Mouse (Mus musculus) heart, embryonic 14.5 days (tissue): Measurements from ENCODE around the gene H2-DMb2. TPM values are rescaled to one million over a fixed set of nuclear protein-coding genes. Genes with fewer than 3 reads are reported as not detected.
A peak's percentile ranks its signal among the peaks of the same experiment; 100 is the strongest.

Experiments used
- ATAC-seq: fragments of 200-750 bp; cut with Nextera tagmentation; 2 replicates; pipeline ENCODE4 v1.8.0; 2017; ENCODE audit warnings: low read depth, moderate TSS enrichment; ENCODE audit not compliant: insufficient number of reproducible peaks, insufficient read depth, low FRiP score
- H3K27ac ChIP-seq, 2 experiments: fragments of 200-500 bp in 1 of 2; fragments of 300-500 bp in 1 of 2; sonication (generic) in 1 of 2; replicated peaks in 1 of 2; 2 replicates each; pipeline ENCODE4 v1.5.1; 2012 to 2014; ENCODE audit warnings: low read depth in 2 of 2, low read length in 2 of 2, control low read depth in 1 of 2, mild to moderate bottlenecking in 1 of 2, mixed read lengths in 1 of 2; ENCODE audit not compliant: control insufficient read depth in 1 of 2, insufficient read depth in 1 of 2
- H3K27me3 ChIP-seq: fragments of 300-500 bp; sonication (generic); 2 replicates; pipeline ENCODE4 v1.6.1; 2014; ENCODE audit warnings: mild to moderate bottlenecking, low read length, control low read depth; ENCODE audit not compliant: control insufficient read depth, insufficient read depth
- H3K36me3 ChIP-seq: fragments of 300-500 bp; sonication (generic); 2 replicates; pipeline ENCODE4 v1.6.1; 2014; ENCODE audit warnings: mild to moderate bottlenecking, control low read depth, low read length, mixed read lengths; ENCODE audit not compliant: control insufficient read depth, insufficient read depth
- H3K4me1 ChIP-seq, 2 experiments: fragments of 200-500 bp in 1 of 2; fragments of 300-500 bp in 1 of 2; sonication (generic) in 1 of 2; 2 replicates each; pipeline ENCODE4 v1.6.1; 2012 to 2014; ENCODE audit warnings: low read length in 2 of 2, control low read depth in 1 of 2, mixed read lengths in 1 of 2; ENCODE audit not compliant: control insufficient read depth in 2 of 2, insufficient read depth in 2 of 2
- H3K4me2 ChIP-seq: fragments of 300-500 bp; sonication (generic); 2 replicates; pipeline ENCODE4 v1.6.1; 2014; ENCODE audit warnings: mild to moderate bottlenecking, low read length
- H3K4me3 ChIP-seq, 2 experiments: fragments of 200-500 bp in 1 of 2; fragments of 300-500 bp in 1 of 2; sonication (generic) in 1 of 2; 2 replicates each; pipeline ENCODE4 v1.5.1; 2012 to 2014; ENCODE audit warnings: low read length in 2 of 2, mild to moderate bottlenecking in 2 of 2, control low read depth in 1 of 2, low read depth in 1 of 2, moderate library complexity in 1 of 2; ENCODE audit not compliant: control insufficient read depth in 1 of 2, insufficient read depth in 1 of 2
- H3K9ac ChIP-seq: fragments of 300-500 bp; sonication (generic); 2 replicates; pipeline ENCODE4 v1.6.1; 2014; ENCODE audit warnings: mild to moderate bottlenecking, low read length
- H3K9me3 ChIP-seq: fragments of 300-500 bp; sonication (generic); 2 replicates; pipeline ENCODE4 v1.6.1; 2016; ENCODE audit warnings: low read length, control low read depth; ENCODE audit not compliant: control insufficient read depth
- WGBS: fragments of 180-500 bp; shearing (Covaris S2); extraction: QIAGEN DNeasy Blood & Tissue Kit; methylation state at CpG from one replicate; pipeline ENCODE4 v1.1.7; 2014; 5-methylcytosine and 5-hydroxymethylcytosine counted together
- polyA plus RNA-seq: library from polyadenylated mRNA; unstranded; fragments of >200 nt; fragmentation: Nextera tagmentation; extraction: Ambion mirVana; gene quantifications from 2 replicates; pipeline ENCODE4 v1.2.1, GENCODE M21; 2014

The H2-DMb2 gene
- polyA plus RNA-seq, 1 experiment from 2014 or later = 0.36 TPM

DNA sequence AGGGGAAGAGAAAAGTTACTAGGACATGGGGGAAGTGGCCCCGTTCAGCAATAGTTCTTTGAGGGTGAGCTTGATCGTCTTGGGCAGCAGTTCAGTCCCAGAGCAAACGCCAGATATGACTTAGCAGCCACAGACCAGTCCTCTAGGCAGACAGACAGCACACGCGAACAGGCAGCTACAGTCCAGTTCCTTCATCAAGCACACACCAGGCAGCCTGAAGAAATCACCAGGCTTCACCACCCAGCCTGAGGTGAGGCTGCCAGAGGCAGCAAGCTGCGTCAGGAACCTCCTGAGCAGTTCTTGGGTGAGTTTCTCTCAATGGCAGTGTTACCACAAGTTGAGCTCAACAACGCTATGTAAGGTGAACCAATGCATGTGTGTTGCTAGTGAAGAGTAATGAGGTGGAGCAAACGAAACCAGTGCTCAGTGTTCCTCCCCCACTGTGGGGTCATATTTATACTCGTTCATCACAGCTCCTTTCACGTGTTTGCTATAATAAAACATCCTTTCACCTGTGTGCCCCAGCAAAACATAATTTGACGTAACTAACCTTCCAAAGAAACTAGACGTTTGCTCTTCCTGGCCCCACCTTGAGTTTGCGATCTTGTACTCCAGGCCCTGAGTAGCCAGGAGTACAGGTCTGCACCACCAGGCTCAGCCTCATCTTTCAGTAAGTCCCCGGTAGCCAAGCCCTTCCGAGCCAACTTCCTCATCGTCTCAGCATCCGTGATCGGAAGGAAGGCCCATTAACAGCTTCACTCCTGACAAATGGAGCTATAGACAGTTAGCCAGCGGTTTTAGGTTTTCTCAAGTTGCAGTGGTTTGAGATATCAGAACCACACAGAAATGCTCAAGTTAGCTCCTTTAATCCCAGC, 12.8 kb upstream of the H2-DMb2 start:
- Histone ChIP-seq H3K4me3 (no peak overlapping the region), H3K9me3 (no peaks in the 10 kb centered on the region), H3K27me3 (no peaks in the 10 kb centered on the region), H3K36me3 (peaks cover 10% of the 10 kb centered on the region; the same call in 1 of the 2 replicates), H3K27ac (no peak overlapping the region), H3K4me2 (no peak overlapping the region), H3K9ac (no peak overlapping the region), H3K4me1 (peaks cover 2 to 15% of the 10 kb centered on the region in 2 experiments; a peak in 3 of 4 replicates)
- no peak for ATAC-seq
- WGBS = 77% methylated on average over 19 of the region's 19 CpGs

DNA sequence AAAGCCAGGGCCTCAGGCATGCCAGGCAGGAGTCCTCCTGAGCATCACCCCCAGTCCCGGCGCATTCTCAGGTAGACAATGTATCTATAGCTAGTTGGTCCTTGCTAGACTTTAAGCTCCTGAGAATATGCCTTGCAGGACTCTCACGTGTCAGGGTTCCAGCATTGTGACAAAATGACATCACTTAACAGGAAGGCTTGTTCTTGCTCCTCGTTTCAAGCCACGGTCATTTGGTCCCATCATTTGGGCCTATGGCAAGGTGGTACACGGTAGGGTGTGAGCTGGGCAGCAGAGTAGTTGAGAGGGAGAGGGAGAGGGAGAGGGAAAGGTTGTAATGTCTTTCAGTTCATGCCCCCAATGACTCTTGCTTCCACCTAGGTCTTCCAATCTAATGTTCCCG, 11.2 kb upstream of the H2-DMb2 start:
- Histone ChIP-seq H3K36me3 (no peaks in the 10 kb centered on the region), H3K9me3 (no peaks in the 10 kb centered on the region), H3K4me2 (no peak overlapping the region), H3K4me3 (no peak overlapping the region), H3K27ac (no peak overlapping the region), H3K9ac (no peak overlapping the region), H3K27me3 (no peaks in the 10 kb centered on the region), H3K4me1 (peaks cover 4 to 15% of the 10 kb centered on the region in 2 experiments; a peak in 3 of 4 replicates)
- 80% methylated on average over 7 of the region's 7 CpGs for WGBS
- ATAC-seq = no peak

DNA sequence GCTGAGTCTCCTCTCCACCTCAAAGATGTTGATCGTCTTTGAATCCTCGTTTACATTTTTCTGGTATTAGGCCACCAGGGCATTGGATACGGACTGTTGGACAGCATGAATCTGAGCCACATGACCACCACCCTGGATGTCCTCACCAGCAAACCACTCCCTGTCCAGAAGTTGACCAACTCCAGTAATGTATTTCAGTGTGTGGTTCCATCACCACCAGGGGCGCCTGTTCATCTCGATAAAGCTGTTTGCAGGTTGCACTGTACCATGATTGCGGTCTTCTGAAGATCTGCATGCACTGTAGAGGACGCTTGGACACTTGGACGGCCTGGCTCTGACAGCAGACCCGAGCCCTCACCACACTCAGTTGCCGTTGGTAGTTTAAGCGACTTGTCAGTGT, 9.8 kb upstream of the H2-DMb2 start:
- no peak overlapping the region for H3K4me3 ChIP-seq
- WGBS = 78% methylated on average over 11 of the region's 11 CpGs
- ATAC-seq = no peak
- H3K9me3 ChIP-seq = no peaks in the 10 kb centered on the region
- no peaks in the 10 kb centered on the region for H3K36me3 ChIP-seq
- H3K27ac ChIP-seq = no peak overlapping the region
- H3K4me2 ChIP-seq = no peak overlapping the region
- H3K27me3 ChIP-seq = peaks cover 12% of the 10 kb centered on the region
- H3K4me1 ChIP-seq = peaks cover 2 to 12% of the 10 kb centered on the region in 2 experiments; a peak in 3 of 4 replicates
- no peak overlapping the region for H3K9ac ChIP-seq

DNA sequence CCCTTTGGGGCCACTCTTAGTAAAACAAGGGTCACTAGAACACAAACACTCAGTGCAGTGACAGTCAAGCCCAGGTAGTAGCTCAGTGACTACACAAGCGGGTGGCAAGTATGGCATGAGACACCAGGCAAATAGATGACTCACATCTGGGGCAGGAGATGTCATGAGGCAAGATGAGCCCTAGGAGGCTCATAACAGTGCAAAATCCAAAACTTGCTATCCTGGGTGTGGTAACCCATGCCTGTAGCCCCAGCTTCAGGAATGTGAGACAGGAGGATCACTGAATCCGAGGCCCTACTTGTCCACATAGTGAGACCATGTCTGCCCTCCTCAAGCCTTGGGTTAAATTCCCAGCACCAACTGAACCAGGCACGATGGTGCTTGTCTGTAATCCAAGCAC, 8.7 kb upstream of the H2-DMb2 start:
- no peak for ATAC-seq
- no peak overlapping the region for H3K27ac ChIP-seq
- 87% methylated on average over 3 of the region's 3 CpGs for WGBS
- no peak overlapping the region for H3K4me3 ChIP-seq
- H3K36me3 ChIP-seq = no peaks in the 10 kb centered on the region
- H3K9ac ChIP-seq = no peak overlapping the region
- H3K9me3 ChIP-seq = no peaks in the 10 kb centered on the region
- peaks cover 2 to 4% of the 10 kb centered on the region in 2 experiments; a peak in 1 of 4 replicates for H3K4me1 ChIP-seq
- H3K27me3 ChIP-seq = peaks cover 20% of the 10 kb centered on the region
- H3K4me2 ChIP-seq = no peak overlapping the region

DNA sequence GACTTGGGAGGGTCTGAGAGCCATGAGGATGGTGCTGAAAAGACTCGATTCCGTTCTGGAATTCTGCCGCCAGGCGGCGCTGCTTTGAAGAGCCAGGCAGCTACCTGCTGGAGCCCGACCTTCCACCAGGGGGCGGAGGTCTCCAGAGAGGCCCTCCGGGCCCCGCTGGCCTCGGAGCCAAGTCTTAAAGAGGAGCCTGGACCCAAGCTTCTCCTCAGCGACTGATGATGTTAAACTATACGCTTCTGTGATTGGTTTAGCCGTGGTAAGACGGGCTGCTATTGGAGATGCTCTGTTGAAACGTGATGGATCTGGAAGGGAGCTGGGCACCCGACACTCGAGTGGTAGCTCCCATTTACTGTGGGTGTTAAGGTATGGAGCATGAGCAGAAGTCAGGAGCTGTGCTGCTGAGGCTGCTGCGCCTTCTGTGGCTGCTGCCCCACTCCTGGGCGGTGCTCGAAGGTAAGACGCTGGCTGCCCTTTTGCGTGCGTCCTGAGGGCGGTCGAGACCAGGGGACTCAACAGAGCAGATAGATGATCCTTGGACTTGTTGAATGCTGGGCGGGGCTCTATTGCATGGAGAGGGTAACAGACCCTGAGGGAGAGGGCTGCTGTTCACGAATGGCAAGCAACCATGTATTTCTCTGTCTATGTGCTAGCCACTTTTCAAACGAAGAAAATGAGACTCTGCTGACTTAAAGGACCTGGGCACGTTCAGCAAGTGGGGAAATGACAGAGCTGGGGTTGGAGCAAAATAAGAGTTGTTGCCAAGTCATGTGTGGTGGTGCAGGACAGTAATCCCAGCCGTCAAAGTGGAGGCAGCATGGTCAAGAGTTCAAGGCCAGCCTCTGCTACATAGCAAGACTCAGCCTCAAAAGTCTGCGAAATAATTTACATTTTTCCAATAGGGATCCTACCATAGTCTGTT, 7.5 kb upstream of the H2-DMb2 start:
- Histone ChIP-seq H3K9me3 (no peaks in the 10 kb centered on the region), H3K9ac (no peak overlapping the region), H3K4me2 (peak overlapping the region; percentile 75), H3K36me3 (no peaks in the 10 kb centered on the region), H3K27me3 (peaks cover 26% of the 10 kb centered on the region), H3K4me3 (peak overlapping the region; percentile 33 to 41), H3K27ac (no peak overlapping the region), H3K4me1 (peaks cover 5 to 12% of the 10 kb centered on the region in 2 experiments; a peak in 2 of 4 replicates)
- WGBS = 6% methylated on average over 31 of the region's 31 CpGs
- peak; percentile 94 for ATAC-seq

DNA sequence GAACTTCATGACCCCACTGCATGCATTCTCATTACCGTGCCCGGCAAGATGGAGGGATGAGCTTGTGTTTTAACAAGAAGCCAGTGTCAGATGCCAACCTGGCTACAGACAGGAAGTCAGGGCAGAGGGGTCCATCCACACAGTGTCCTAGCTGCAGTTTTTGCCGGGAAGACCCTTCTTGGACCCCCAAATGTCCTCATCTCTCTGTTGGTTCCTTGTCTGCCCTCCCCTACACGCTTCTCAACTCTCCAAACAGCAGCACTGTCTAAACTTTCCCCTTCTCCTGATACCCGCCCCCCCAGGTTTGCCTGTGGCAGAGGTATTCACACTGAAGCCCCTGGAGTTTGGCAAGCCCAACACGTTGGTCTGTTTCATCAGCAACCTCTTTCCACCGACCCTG, 5.5 kb upstream of the H2-DMb2 start:
- no peak overlapping the region for H3K4me2 ChIP-seq
- ATAC-seq = no peak
- no peaks in the 10 kb centered on the region for H3K9me3 ChIP-seq
- WGBS = 61% methylated on average over 7 of the region's 7 CpGs
- H3K4me3 ChIP-seq = no peak overlapping the region
- no peaks in the 10 kb centered on the region for H3K36me3 ChIP-seq
- no peak overlapping the region for H3K9ac ChIP-seq
- peaks cover 5 to 12% of the 10 kb centered on the region in 2 experiments; a peak in 2 of 4 replicates for H3K4me1 ChIP-seq
- peaks cover 37% of the 10 kb centered on the region for H3K27me3 ChIP-seq
- no peak overlapping the region for H3K27ac ChIP-seq

DNA sequence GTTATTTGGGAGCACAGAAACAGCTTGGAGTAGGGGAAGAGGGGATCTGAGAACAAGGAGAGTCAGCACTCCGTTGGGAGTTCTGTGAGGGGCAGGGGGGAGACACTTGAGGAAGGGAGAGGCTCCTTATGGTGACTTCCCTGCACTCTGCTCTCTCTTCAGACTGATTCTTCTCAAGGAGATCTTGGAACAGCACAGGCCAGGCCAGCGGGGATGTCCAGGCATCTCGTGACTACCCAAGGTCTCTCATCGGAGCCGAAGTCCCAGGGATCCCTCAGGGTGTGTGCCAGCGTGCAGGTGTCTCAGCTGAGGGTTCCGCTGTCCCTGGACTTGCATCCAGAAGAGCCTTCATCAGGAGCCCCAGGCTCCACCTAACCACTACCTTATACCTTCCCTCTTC, 4.5 kb upstream of the H2-DMb2 start:
- H3K4me2 ChIP-seq = no peak overlapping the region
- ATAC-seq = no peak
- no peaks in the 10 kb centered on the region for H3K9me3 ChIP-seq
- peaks cover 5 to 12% of the 10 kb centered on the region in 2 experiments; a peak in 2 of 4 replicates for H3K4me1 ChIP-seq
- no peak overlapping the region for H3K27ac ChIP-seq
- H3K36me3 ChIP-seq = no peaks in the 10 kb centered on the region
- no peak overlapping the region for H3K4me3 ChIP-seq
- WGBS = 64% methylated on average over 7 of the region's 7 CpGs
- H3K9ac ChIP-seq = no peak overlapping the region
- peaks cover 39% of the 10 kb centered on the region for H3K27me3 ChIP-seq
